Mouse (Mus musculus) lung, postnatal 0 days (tissue): Measurements from ENCODE around the gene Cldn7.

Experiments used
- CTCF ChIP-seq: IDR thresholded peaks from 2 replicates; pipeline ENCODE4 v1.5.1; 2016; ENCODE audit warnings: antibody characterized with exemption, mild to moderate bottlenecking
- EP300 ChIP-seq: IDR thresholded peaks from 2 replicates; pipeline ENCODE4 v1.6.1; 2016; ENCODE audit warnings: antibody characterized with exemption, mild to moderate bottlenecking, control low read depth

GRCm38 (mm10) chr11:69948066-69948762 is 16.4 kb upstream of the Cldn7 start, which contains the start of gene Slc2a4:
- no peak for TF ChIP-seq CTCF
- TF ChIP-seq EP300 = no peak
